21 mouse cellular contexts compared by ENCODE assay signal in the genomic region with DNA sequence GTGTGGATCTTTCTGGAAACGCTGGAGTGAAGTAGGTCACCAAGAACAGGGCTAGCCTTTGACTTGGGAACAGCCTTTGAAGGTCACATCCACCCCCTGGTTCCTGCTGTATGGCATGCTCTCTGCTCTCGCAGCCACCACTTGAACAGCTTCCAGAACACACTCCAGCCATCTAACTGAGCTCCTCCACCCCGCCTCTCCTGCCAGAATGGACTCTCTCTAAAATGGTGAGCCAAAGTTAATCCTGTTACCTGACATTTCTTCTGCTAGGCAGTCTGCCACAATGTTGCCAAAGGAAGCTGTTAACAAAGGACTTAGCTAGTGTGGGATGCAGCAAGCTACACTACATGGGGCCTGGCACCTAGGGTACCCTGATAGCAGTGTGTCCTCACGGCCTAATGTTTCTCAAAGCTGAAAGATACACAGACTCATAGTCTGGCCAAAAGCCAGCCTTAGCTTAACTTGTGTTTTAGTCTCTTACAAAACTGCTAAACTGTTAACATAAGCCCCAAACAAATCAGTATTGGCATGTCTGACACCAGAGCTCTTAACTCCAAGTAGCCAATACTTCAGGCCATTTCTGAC. TPM values are rescaled to one million over a fixed set of nuclear protein-coding genes. Genes with fewer than 3 reads are reported as not detected.
DNase-seq lines count a peak whose midpoint lies in the region; ATAC-seq and TF ChIP-seq lines count a peak whose summit lies in the region.
"Had no signal": no experiment of that assay in that cellular context is flagged by ENCODE, and none has a peak within 500 bp of the region (broad histone marks: within the 10 kb centered on the region; RNA-seq: fewer than 3 reads in every experiment).

No protein-coding gene starts in this region.

- H3K4me2 ChIP-seq in heart, embryonic 13.5 days: no peak overlapping the region
- no peak overlapping the region for H3K4me2 ChIP-seq in liver, postnatal 0 days (ENCODE audit: low read depth, low read length)
- H3K4me2 ChIP-seq: embryonic facial prominence, embryonic 13.5 days had no signal

- H3K4me1 ChIP-seq in heart, embryonic 13.5 days: peaks cover 11% of the 10 kb centered on the region
- H3K4me1 ChIP-seq in liver, postnatal 0 days (ENCODE audit: insufficient read depth): peaks cover 23% of the 10 kb centered on the region
- H3K4me1 ChIP-seq: embryonic facial prominence, embryonic 13.5 days; hindbrain, embryonic 10.5 days had no signal

- no peak overlapping the region for H3K9ac ChIP-seq in heart, embryonic 13.5 days
- 0 out of 2 replicates have a peak overlapping the region, but pooled peaks have one; percentile 7 for H3K9ac ChIP-seq in liver, postnatal 0 days (replicated peaks)
- H3K9ac ChIP-seq: embryonic facial prominence, embryonic 13.5 days had no signal

- H3K36me3 ChIP-seq in heart, embryonic 13.5 days: peaks cover 73% of the 10 kb centered on the region
- H3K36me3 ChIP-seq in liver, postnatal 0 days (replicated peaks; ENCODE audit: insufficient read depth, low read length): peaks cover 76% of the 10 kb centered on the region

- 45% methylated on average over 4 of the region's 4 CpGs for WGBS in heart, embryonic 13.5 days
- WGBS in liver, postnatal 0 days (ENCODE audit: insufficient replicate concordance): 65% methylated on average over 4 of the region's 4 CpGs

- 0 out of 2 replicates have a peak, but pooled peaks cover 2% of the 10 kb centered on the region for H3K9me3 ChIP-seq in heart, embryonic 13.5 days
- H3K9me3 ChIP-seq in liver, postnatal 0 days (ENCODE audit: low read length): 0 out of 2 replicates have a peak, but pooled peaks cover under 1% of the 10 kb centered on the region
- H3K9me3 ChIP-seq: embryonic facial prominence, embryonic 13.5 days had no signal

- no peaks in the 10 kb centered on the region for H3K27me3 ChIP-seq in heart, embryonic 13.5 days (replicated peaks)
- no peaks in the 10 kb centered on the region for H3K27me3 ChIP-seq in liver, postnatal 0 days (ENCODE audit: insufficient read depth, low read length)
- H3K27me3 ChIP-seq: embryonic facial prominence, embryonic 13.5 days had no signal

- TF ChIP-seq EP300 in liver, postnatal 0 days (IDR thresholded peaks at IDR 0.05; ENCODE audit: low read depth): no peak

- ATAC-seq in heart, embryonic 13.5 days (ENCODE audit: extremely low read depth, insufficient number of reproducible peaks, low FRiP score, low TSS enrichment): no peak
- ATAC-seq in liver, postnatal 0 days: no peak
- no peak for ATAC-seq in monocyte, adult 5-6 weeks (replicated peaks; ENCODE audit: insufficient number of reproducible peaks, low FRiP score, low TSS enrichment, poor library complexity, severe bottlenecking)
- ATAC-seq: inflammation-experienced regulatory T-cells, adult 6 months had no signal

- H3K27ac ChIP-seq in heart, embryonic 13.5 days (replicated peaks): peak overlapping the region; percentile 42
- H3K27ac ChIP-seq in liver, postnatal 0 days (ENCODE audit: low read depth): peak overlapping the region; percentile 57
- H3K27ac ChIP-seq: embryonic facial prominence, embryonic 13.5 days; gastrocnemius, adult 2 months; hindbrain, embryonic 10.5 days had no signal

- TF ChIP-seq CTCF in liver, postnatal 0 days (IDR thresholded peaks at IDR 0.05; ENCODE audit: low read depth): no peak

- DNase-seq in heart, adult 8-10 months (ENCODE audit: low spot score): no peak
- peak; percentile 28 for DNase-seq in lung, postnatal 10 days
- no peak for DNase-seq in lung, postnatal 4 days
- peak; percentile 20 for DNase-seq in gonadal fat pad, adult 2 months (ENCODE audit: low read depth)
- DNase-seq in liver, postnatal 0 days: no peak
- no peak for DNase-seq in kidney, postnatal 25 days
- DNase-seq: cerebellum, adult 9-10 months; gastrocnemius, adult 2 months; kidney, adult 9 months; kidney, postnatal 4 days; midbrain, embryonic 14.5 days; retina, postnatal 1 day; right cerebral cortex, postnatal 4 days had no signal

- H3K4me3 ChIP-seq in heart, embryonic 13.5 days: no peak overlapping the region
- H3K4me3 ChIP-seq in liver, postnatal 0 days (ENCODE audit: low read depth, low read length): no peak overlapping the region
- H3K4me3 ChIP-seq: embryonic facial prominence, embryonic 13.5 days; gastrocnemius, adult 2 months; hindbrain, embryonic 10.5 days had no signal

RNA-seq across cellular contexts. Expression of gene Gm21970, which starts 3.4 kb away (rescaled TPM):
- polyA plus RNA-seq in heart, embryonic 13.5 days (2015; fragmentation: Nextera tagmentation; extraction: Ambion mirVana): not detected in 2 replicates
- not detected for total RNA-seq in heart, adult 8-10 months (2022)
- polyA plus RNA-seq in gonadal fat pad, adult 2 months (2012; rRNA removed): not detected in 2 replicates
- polyA plus RNA-seq in liver, postnatal 0 days (2015; fragmentation: Nextera tagmentation; extraction: Ambion mirVana): not detected in 2 replicates
- not detected in 3 replicates for total RNA-seq in monocyte, adult 5-6 weeks (2017)
- total RNA-seq: left cerebral cortex, postnatal 14 days had no signal
- polyA plus RNA-seq: embryonic facial prominence, embryonic 13.5 days; hindbrain, embryonic 10.5 days; limb, embryonic 14.5 days; midbrain, embryonic 14.5 days; thymus, postnatal 0 days had no signal

RNA-seq across cellular contexts. Expression of gene Il10rb, which starts 11.0 kb away (rescaled TPM):
- polyA plus RNA-seq in heart, embryonic 13.5 days (2015; fragmentation: Nextera tagmentation; extraction: Ambion mirVana): 44.8 and 48.9 TPM in 2 replicates
- total RNA-seq in heart, adult 8-10 months (2022): 100 to 1,000 TPM; 116 to 131 (median 129) TPM
- 45.8 and 55.7 TPM in 2 replicates for polyA plus RNA-seq in gonadal fat pad, adult 2 months (2012; rRNA removed)
- polyA plus RNA-seq in liver, postnatal 0 days (2015; fragmentation: Nextera tagmentation; extraction: Ambion mirVana): 25.5 and 26.4 TPM in 2 replicates
- total RNA-seq in monocyte, adult 5-6 weeks (2017): 86.7 to 144 TPM (median 102 TPM) in 3 replicates

RNA-seq across cellular contexts. Expression of gene Ifnar2, which starts 22.3 kb away (rescaled TPM):
- polyA plus RNA-seq in heart, embryonic 13.5 days (2015; fragmentation: Nextera tagmentation; extraction: Ambion mirVana): 51.2 and 56.5 TPM in 2 replicates
- total RNA-seq in heart, adult 8-10 months (2022): 10 to 100 TPM; 27.6 to 35.3 (median 32.6) TPM
- polyA plus RNA-seq in gonadal fat pad, adult 2 months (2012; rRNA removed): 72.4 and 81.7 TPM in 2 replicates
- polyA plus RNA-seq in liver, postnatal 0 days (2015; fragmentation: Nextera tagmentation; extraction: Ambion mirVana): 107 and 113 TPM in 2 replicates
- 188 to 243 TPM (median 214 TPM) in 3 replicates for total RNA-seq in monocyte, adult 5-6 weeks (2017)

Comparison
In these comparisons a context has a peak if more than half of its experiments do, and no peak if none do; other contexts are left out.
1. DNase-seq: peak in lung, postnatal 10 days (single experiment) and gonadal fat pad, adult 2 months (single experiment); none in heart, adult 8-10 months (single experiment), lung, postnatal 4 days (0 of 2), liver, postnatal 0 days (single experiment) and kidney, postnatal 25 days (0 of 2).